Mouse (Mus musculus) monocyte, adult 59 days (primary cell): ENCODE measurements around the gene Tmem30a. TPM values are rescaled to one million over a fixed set of nuclear protein-coding genes. Genes with fewer than 3 reads are reported as not detected.

Source experiments
- total RNA-seq, 2 experiments: library from RNA; stranded (reverse); gene quantifications; one replicate each; pipeline ENCODE4 v1.2.4; 2023

Gene Tmem30a
- 10 to 100 TPM; 59.5 to 65.0 TPM for total RNA-seq

DNA sequence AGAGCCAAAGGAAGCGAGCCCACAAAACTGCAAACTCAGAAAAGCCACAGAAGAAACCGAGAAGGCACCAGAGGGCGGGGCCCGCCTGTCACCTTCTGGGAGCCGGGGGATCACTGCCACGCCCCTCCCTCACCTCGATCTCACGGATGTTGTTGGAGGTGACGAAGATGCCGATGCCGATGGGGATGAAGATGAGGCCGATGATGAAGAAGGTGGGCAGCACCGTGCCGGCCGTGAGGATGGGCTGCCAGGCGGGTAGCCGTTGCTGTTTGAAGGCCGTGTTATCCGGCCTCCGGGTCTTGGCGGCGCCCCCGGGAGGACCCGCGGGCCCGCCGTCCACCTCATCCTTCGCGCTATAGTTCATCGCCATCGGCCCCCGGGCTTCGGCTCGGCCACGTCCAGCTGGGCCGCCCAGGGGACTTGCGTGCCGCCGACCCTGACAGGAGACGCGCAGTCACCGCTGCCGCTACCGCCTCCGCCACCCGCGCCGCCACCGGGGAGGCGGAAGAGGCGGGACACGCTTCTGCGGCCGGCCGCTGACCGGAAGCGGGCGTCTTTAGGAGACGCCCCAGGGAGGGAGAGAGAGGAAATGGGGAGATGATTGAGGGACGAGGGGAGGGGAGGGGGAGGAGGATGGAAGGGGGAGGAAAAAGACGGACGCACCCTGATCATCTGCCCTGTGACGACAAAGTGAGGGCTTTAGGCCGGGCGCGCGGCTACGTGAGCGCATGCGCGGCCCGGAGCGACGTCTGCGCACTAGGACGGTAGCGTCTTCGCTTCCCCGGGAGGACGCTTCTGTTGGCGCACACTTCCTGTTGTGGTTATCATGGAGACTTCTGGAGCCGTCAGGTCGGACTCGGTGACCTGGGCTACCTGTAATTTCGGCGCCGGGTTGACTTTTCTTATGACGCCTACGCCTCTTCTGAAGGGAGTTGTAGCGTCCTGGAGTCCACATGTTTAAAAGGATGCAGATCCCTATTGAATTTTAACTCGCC lies at the start of gene Tmem30a:
Tmem30a (minus strand) TSS at position 667 of the 995 bp plus-strand sequence.

DNA sequence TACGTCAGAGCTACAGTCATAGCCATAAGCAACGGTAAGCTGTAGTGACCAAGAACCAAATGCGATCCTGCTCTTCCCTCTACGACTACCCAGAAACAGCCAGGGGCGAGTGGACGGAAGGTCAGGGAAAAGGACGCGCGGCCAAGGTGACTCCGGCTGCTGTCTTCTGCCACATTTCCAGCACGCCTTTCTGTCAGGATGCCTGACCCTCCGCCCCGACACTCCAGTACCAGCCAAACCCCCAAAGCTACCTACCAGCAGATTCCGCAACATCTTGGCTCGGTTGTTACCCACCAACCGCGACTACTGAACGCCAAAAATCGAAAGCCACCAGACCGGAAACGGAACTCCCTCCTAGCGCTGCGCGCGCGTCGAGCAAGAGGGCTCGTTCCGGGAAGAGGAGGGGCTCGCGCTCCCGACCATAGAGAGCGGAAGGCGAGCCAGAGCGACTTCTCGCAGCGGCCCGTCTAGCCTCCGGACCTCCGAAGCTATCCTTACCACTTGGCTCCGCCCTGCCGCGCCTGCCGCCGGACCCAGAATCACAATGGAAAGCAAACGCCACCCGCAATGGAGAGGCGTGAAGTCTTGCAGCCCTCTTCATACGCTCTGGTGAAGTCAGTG lies 33.8 kb downstream of the Tmem30a start, which contains the start of gene Cox7a2:
Cox7a2 (minus strand) TSS at position 494 of the 621 bp plus-strand sequence.

Other genes starting within 250 kb of the Tmem30a start
- gene Col12a1, start 74.7 kb downstream of the Tmem30a start, total RNA-seq, result not detected
- 10 to 100 TPM; 94.6 to 98.9 TPM for gene Cox7a2, start 33.6 kb downstream of the Tmem30a start, total RNA-seq
- gene Filip1, start 219.3 kb upstream of the Tmem30a start, total RNA-seq, result not detected